In genomic region chr4:141404518-141405313, GRCm38 (mm10) we compare ENCODE assay signal across 7 mouse cellular contexts. TPM values are rescaled to one million over a fixed set of nuclear protein-coding genes. Genes with fewer than 3 reads are reported as not detected.
DNase-seq lines count a peak whose midpoint lies in the region; ATAC-seq lines count a peak whose summit lies in the region.

No protein-coding gene starts in this region.

- ATAC-seq in midbrain, embryonic 15.5 days (replicated peaks): peak; percentile 87

- H3K4me2 ChIP-seq in midbrain, embryonic 15.5 days: peak overlapping the region; percentile 37

- peaks cover 27% of the 10 kb centered on the region for H3K27me3 ChIP-seq in embryonic facial prominence, embryonic 10.5 days (replicated peaks; ENCODE audit: low read depth, poor library complexity, severe bottlenecking)
- peaks cover 36% of the 10 kb centered on the region for H3K27me3 ChIP-seq in limb, embryonic 10.5 days (ENCODE audit: low read depth, poor library complexity, severe bottlenecking)
- H3K27me3 ChIP-seq in midbrain, embryonic 15.5 days (replicated peaks): no peaks in the 10 kb centered on the region

- no peaks in the 10 kb centered on the region for H3K36me3 ChIP-seq in embryonic facial prominence, embryonic 10.5 days (replicated peaks)
- H3K36me3 ChIP-seq in limb, embryonic 10.5 days: no peaks in the 10 kb centered on the region
- H3K36me3 ChIP-seq in midbrain, embryonic 15.5 days (replicated peaks): no peaks in the 10 kb centered on the region

- peak; percentile 74 for DNase-seq in adrenal gland, adult 8-10 months
- peak; percentile 89 for DNase-seq in embryonic facial prominence, embryonic 10.5 days (ENCODE audit: low spot score)
- DNase-seq in heart, adult 18-20 months: peak; percentile 84 to 94
- DNase-seq in kidney, adult 18-20 months: peak; percentile 91
- DNase-seq in limb, embryonic 10.5 days (ENCODE audit: low spot score): peak; percentile 94
- peak; percentile 68 to 84 for DNase-seq in spleen, adult 18-20 months

- WGBS in embryonic facial prominence, embryonic 10.5 days: 15% methylated on average over 15 of the region's 15 CpGs
- 15% methylated on average over 15 of the region's 15 CpGs for WGBS in limb, embryonic 10.5 days
- 14% methylated on average over 15 of the region's 15 CpGs for WGBS in midbrain, embryonic 15.5 days

- no peak overlapping the region for H3K27ac ChIP-seq in embryonic facial prominence, embryonic 10.5 days (replicated peaks)
- H3K27ac ChIP-seq in limb, embryonic 10.5 days: peak overlapping the region; percentile 38; the same call in 1 of the 2 replicates
- H3K27ac ChIP-seq in midbrain, embryonic 15.5 days: no peak overlapping the region

- no peaks in the 10 kb centered on the region for H3K9me3 ChIP-seq in embryonic facial prominence, embryonic 10.5 days
- no peaks in the 10 kb centered on the region for H3K9me3 ChIP-seq in limb, embryonic 10.5 days (replicated peaks)
- no peaks in the 10 kb centered on the region for H3K9me3 ChIP-seq in midbrain, embryonic 15.5 days

- peak overlapping the region; percentile 21; the same call in 1 of the 2 replicates for H3K9ac ChIP-seq in midbrain, embryonic 15.5 days

- H3K4me3 ChIP-seq in embryonic facial prominence, embryonic 10.5 days: peak overlapping the region; percentile 38; the same call in 1 of the 2 replicates
- peak overlapping the region; percentile 29 for H3K4me3 ChIP-seq in limb, embryonic 10.5 days
- no peak overlapping the region for H3K4me3 ChIP-seq in midbrain, embryonic 15.5 days

- peaks cover 12% of the 10 kb centered on the region for H3K4me1 ChIP-seq in embryonic facial prominence, embryonic 10.5 days
- peaks cover 11% of the 10 kb centered on the region; the same call in 1 of the 2 replicates for H3K4me1 ChIP-seq in limb, embryonic 10.5 days
- 0 out of 2 replicates have a peak, but pooled peaks cover 2% of the 10 kb centered on the region for H3K4me1 ChIP-seq in midbrain, embryonic 15.5 days

RNA-seq across cellular contexts. Expression of gene Clcnka, which starts 6.2 kb away (rescaled TPM):
- not detected for total RNA-seq in adrenal gland, adult 8-10 months (2022)
- 0.21 and 0.37 TPM in 2 replicates for polyA plus RNA-seq in embryonic facial prominence, embryonic 10.5 days (2016; fragmentation: Nextera tagmentation; extraction: Ambion mirVana)
- total RNA-seq in heart, adult 18-20 months (2021): not detected
- polyA plus RNA-seq in limb, embryonic 10.5 days (2016; fragmentation: Nextera tagmentation; extraction: Ambion mirVana): 0.13 and 0.19 TPM in 2 replicates
- polyA plus RNA-seq in midbrain, embryonic 15.5 days (2015; fragmentation: Nextera tagmentation; extraction: Ambion mirVana): 0.06 TPM in 1 of 2 replicates, not detected in the other

RNA-seq across cellular contexts. Expression of gene Clcnkb, which starts 11.1 kb away (rescaled TPM):
- total RNA-seq in adrenal gland, adult 8-10 months (2022): not detected
- polyA plus RNA-seq in embryonic facial prominence, embryonic 10.5 days (2016; fragmentation: Nextera tagmentation; extraction: Ambion mirVana): 0.15 TPM in 1 of 2 replicates, not detected in the other
- total RNA-seq in heart, adult 18-20 months (2021): under 1 TPM; 0.36 to 0.57 TPM
- not detected in 2 replicates for polyA plus RNA-seq in limb, embryonic 10.5 days (2016; fragmentation: Nextera tagmentation; extraction: Ambion mirVana)
- not detected in 2 replicates for polyA plus RNA-seq in midbrain, embryonic 15.5 days (2015; fragmentation: Nextera tagmentation; extraction: Ambion mirVana)

RNA-seq across cellular contexts. Expression of gene Hspb7, which starts 15.9 kb away (rescaled TPM):
- under 1 TPM; 0.38 to 0.97 (median 0.57) TPM for total RNA-seq in adrenal gland, adult 8-10 months (2022)
- polyA plus RNA-seq in embryonic facial prominence, embryonic 10.5 days (2016; fragmentation: Nextera tagmentation; extraction: Ambion mirVana): 0.15 TPM in 1 of 2 replicates, not detected in the other
- total RNA-seq in heart, adult 18-20 months (2021): 1,000 to 10,000 TPM; 1,275 to 1,343 TPM
- polyA plus RNA-seq in limb, embryonic 10.5 days (2016; fragmentation: Nextera tagmentation; extraction: Ambion mirVana): 0.05 and 0.06 TPM in 2 replicates
- polyA plus RNA-seq in midbrain, embryonic 15.5 days (2015; fragmentation: Nextera tagmentation; extraction: Ambion mirVana): 0.14 TPM in 1 of 2 replicates, not detected in the other

RNA-seq across cellular contexts. Expression of gene Srarp, which starts 31.2 kb away (rescaled TPM):
- under 1 TPM in 1 of 4 experiments, not detected in 3; 0.68 TPM for total RNA-seq in adrenal gland, adult 8-10 months (2022)
- polyA plus RNA-seq in embryonic facial prominence, embryonic 10.5 days (2016; fragmentation: Nextera tagmentation; extraction: Ambion mirVana): not detected in 2 replicates
- 1 to 10 TPM; 1.2 TPM for total RNA-seq in heart, adult 18-20 months (2021)
- not detected in 2 replicates for polyA plus RNA-seq in limb, embryonic 10.5 days (2016; fragmentation: Nextera tagmentation; extraction: Ambion mirVana)
- 0.32 and 0.50 TPM in 2 replicates for polyA plus RNA-seq in midbrain, embryonic 15.5 days (2015; fragmentation: Nextera tagmentation; extraction: Ambion mirVana)

RNA-seq across cellular contexts. Expression of gene Fam131c, which starts 36.7 kb away (rescaled TPM):
- 1 to 10 TPM; 1.2 to 5.7 (median 2.8) TPM for total RNA-seq in adrenal gland, adult 8-10 months (2022)
- polyA plus RNA-seq in embryonic facial prominence, embryonic 10.5 days (2016; fragmentation: Nextera tagmentation; extraction: Ambion mirVana): 0.28 and 0.44 TPM in 2 replicates
- total RNA-seq in heart, adult 18-20 months (2021): 1 to 10 TPM; 3.1 to 3.7 TPM
- 0.14 and 0.29 TPM in 2 replicates for polyA plus RNA-seq in limb, embryonic 10.5 days (2016; fragmentation: Nextera tagmentation; extraction: Ambion mirVana)
- polyA plus RNA-seq in midbrain, embryonic 15.5 days (2015; fragmentation: Nextera tagmentation; extraction: Ambion mirVana): 42.0 and 44.3 TPM in 2 replicates
